ENCODE assay signal across 16 mouse cellular contexts in the genomic region with DNA sequence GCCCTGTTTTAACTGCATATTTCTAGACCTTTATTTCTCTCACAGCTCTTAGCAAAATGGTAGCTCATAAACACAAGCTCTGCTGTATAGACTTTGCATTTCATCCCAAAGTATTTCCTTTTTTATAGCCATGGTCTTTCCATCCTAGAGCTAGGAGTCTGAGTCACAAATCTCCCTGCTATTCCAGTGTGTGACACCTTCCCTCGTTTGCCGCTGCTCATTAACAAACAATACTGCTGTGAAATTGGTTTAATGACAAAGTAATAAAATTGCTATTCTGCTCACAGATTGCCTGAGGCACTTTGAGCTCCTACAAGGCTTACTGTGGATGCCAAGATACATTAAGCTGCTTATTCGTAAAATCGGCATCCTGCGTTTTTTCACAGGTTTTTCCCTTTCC.
DNase-seq lines count a peak whose midpoint lies in the region; ATAC-seq and TF ChIP-seq lines count a peak whose summit lies in the region.
"Had no signal": no experiment of that assay in that cellular context is flagged by ENCODE, and none has a peak within 500 bp of the region (broad histone marks: within the 10 kb centered on the region; RNA-seq: fewer than 3 reads in every experiment).

No protein-coding gene starts in this region.

- intact Hi-C loops in heart, postnatal 25 days (cut with DNase I): no loop called here

- ATAC-seq in kidney, embryonic 15.5 days (replicated peaks; ENCODE audit: low FRiP score): no peak
- ATAC-seq in forebrain, postnatal 0 days: peak; percentile 25; the same call in 1 of the 2 replicates

- WGBS in kidney, embryonic 15.5 days: 24% methylated on average over 5 of the region's 5 CpGs
- WGBS in forebrain, postnatal 0 days: 18% methylated on average over 5 of the region's 5 CpGs

- H3K4me3 ChIP-seq in kidney, embryonic 15.5 days (replicated peaks): no peak overlapping the region
- no peak overlapping the region for H3K4me3 ChIP-seq in forebrain, postnatal 0 days (ENCODE audit: low read depth, low read length)
- H3K4me3 ChIP-seq: heart, adult 2 months; liver, embryonic 15.5 days had no signal

- H3K9me3 ChIP-seq in kidney, embryonic 15.5 days (replicated peaks): no peaks in the 10 kb centered on the region
- H3K9me3 ChIP-seq in forebrain, postnatal 0 days (ENCODE audit: low read length): no peaks in the 10 kb centered on the region
- H3K9me3 ChIP-seq: liver, embryonic 15.5 days had no signal

- H3K36me3 ChIP-seq in kidney, embryonic 15.5 days: peaks cover 12% of the 10 kb centered on the region; the same call in 1 of the 2 replicates
- no peaks in the 10 kb centered on the region for H3K36me3 ChIP-seq in forebrain, postnatal 0 days (ENCODE audit: insufficient read depth)
- H3K36me3 ChIP-seq: liver, embryonic 15.5 days had no signal

- H3K27ac ChIP-seq in kidney, embryonic 15.5 days: peak overlapping the region; percentile 51; the same call in 1 of the 2 replicates
- peak overlapping the region; percentile 64 for H3K27ac ChIP-seq in forebrain, postnatal 0 days (ENCODE audit: low read depth, low read length)
- H3K27ac ChIP-seq: heart, adult 2 months; liver, embryonic 15.5 days; macrophage had no signal

- H3K27me3 ChIP-seq in kidney, embryonic 15.5 days: no peaks in the 10 kb centered on the region
- no peaks in the 10 kb centered on the region for H3K27me3 ChIP-seq in forebrain, postnatal 0 days (ENCODE audit: insufficient read depth, low read length)
- H3K27me3 ChIP-seq: liver, embryonic 15.5 days had no signal

- no peak overlapping the region for H3K4me2 ChIP-seq in kidney, embryonic 15.5 days
- H3K4me2 ChIP-seq in forebrain, postnatal 0 days (ENCODE audit: low read depth): no peak overlapping the region
- H3K4me2 ChIP-seq: liver, embryonic 15.5 days had no signal

- no peak for TF ChIP-seq CTCF in brain, embryonic 14.5 days (IDR thresholded peaks at IDR 0.05; ENCODE audit: borderline replicate concordance, extremely low read depth, insufficient read depth, insufficient read length)
- no peak for TF ChIP-seq CTCF in forebrain, postnatal 0 days (IDR thresholded peaks at IDR 0.05; ENCODE audit: low read depth)

- no peak overlapping the region for H3K9ac ChIP-seq in kidney, embryonic 15.5 days
- H3K9ac ChIP-seq in forebrain, postnatal 0 days: peak overlapping the region; percentile 35; the same call in 1 of the 2 replicates
- H3K9ac ChIP-seq: liver, embryonic 15.5 days had no signal

- no peak for TF ChIP-seq POLR2A in brain, embryonic 14.5 days (IDR thresholded peaks at IDR 0.05; ENCODE audit: borderline replicate concordance, extremely low read depth, insufficient read depth, insufficient read length, poor library complexity, severe bottlenecking)

- H3K4me1 ChIP-seq in kidney, embryonic 15.5 days: peaks cover 63% of the 10 kb centered on the region
- H3K4me1 ChIP-seq in forebrain, postnatal 0 days (ENCODE audit: insufficient read depth): peaks cover 12% of the 10 kb centered on the region; the same call in 1 of the 2 replicates
- H3K4me1 ChIP-seq: liver, embryonic 15.5 days had no signal

- DNase-seq in kidney, postnatal 25 days: no peak
- DNase-seq in brain, embryonic 14.5 days (ENCODE audit: low read depth): peak; percentile 91
- peak; percentile 60 for DNase-seq in forebrain, postnatal 0 days
- peak; percentile 58 for DNase-seq in mesoderm, embryonic 11.5 days (ENCODE audit: low read depth, low spot score)
- DNase-seq in heart, postnatal 25 days (ENCODE audit: low spot score): no peak
- no peak for DNase-seq in cerebellum, postnatal 14 days
- DNase-seq in urinary bladder, postnatal 4 days (ENCODE audit: low spot score in 2 of 2): no peak
- DNase-seq: adrenal gland, postnatal 10 days; cerebellum, adult 18-20 months; heart, postnatal 36 days; kidney, postnatal 14 days; layer of hippocampus, postnatal 36 days had no signal

Comparison
In these comparisons a context has a peak if more than half of its experiments do, and no peak if none do; other contexts are left out.
1. DNase-seq: peak in brain, embryonic 14.5 days (single experiment), forebrain, postnatal 0 days (single experiment) and mesoderm, embryonic 11.5 days (single experiment); none in kidney, postnatal 25 days (0 of 2), heart, postnatal 25 days (single experiment), cerebellum, postnatal 14 days (0 of 2) and urinary bladder, postnatal 4 days (0 of 2).